Mouse (Mus musculus): ENCODE measurements around the gene A930018P22Rik. TPM values are rescaled to one million over a fixed set of nuclear protein-coding genes. Genes with fewer than 3 reads are reported as not detected.

The A930018P22Rik gene
- total RNA-seq, 2 experiments from 2014 or later = 0.42 to 0.56 TPM

DNA sequence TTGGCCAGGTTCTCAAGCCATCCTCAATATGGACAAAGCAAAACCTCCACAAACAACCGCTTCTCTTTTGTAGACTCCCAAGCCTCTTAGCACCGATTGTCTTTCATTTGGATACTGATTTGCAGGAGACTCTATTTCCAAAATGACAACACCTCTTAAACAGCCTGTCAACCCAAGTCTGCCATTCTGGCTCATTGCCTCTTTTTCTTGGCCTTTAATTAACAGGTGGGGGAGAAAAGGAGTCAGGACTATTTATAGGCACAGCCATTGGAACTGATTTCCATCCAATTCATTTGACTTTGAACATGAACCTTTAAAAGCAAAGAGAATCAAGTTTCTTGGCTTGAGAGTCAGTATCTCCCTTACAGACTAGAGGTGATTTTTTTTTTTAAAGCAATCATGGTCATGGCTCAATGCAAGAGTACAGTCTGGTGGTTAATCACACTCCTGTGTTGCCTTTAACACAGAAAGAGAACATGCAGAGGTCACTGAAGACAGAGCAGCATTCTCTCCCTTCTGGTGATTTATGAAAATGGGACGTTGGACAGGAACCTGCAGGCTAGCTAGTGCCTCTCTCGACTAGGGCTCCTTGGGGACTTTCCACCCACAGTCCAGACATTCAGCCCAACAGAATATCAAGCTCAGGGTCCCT is 25.5 kb downstream of the A930018P22Rik start:
- intact Hi-C loops (cut with DNase I) = no loop called here
- DNase-seq (ENCODE audit: low spot score) = no peak

DNA sequence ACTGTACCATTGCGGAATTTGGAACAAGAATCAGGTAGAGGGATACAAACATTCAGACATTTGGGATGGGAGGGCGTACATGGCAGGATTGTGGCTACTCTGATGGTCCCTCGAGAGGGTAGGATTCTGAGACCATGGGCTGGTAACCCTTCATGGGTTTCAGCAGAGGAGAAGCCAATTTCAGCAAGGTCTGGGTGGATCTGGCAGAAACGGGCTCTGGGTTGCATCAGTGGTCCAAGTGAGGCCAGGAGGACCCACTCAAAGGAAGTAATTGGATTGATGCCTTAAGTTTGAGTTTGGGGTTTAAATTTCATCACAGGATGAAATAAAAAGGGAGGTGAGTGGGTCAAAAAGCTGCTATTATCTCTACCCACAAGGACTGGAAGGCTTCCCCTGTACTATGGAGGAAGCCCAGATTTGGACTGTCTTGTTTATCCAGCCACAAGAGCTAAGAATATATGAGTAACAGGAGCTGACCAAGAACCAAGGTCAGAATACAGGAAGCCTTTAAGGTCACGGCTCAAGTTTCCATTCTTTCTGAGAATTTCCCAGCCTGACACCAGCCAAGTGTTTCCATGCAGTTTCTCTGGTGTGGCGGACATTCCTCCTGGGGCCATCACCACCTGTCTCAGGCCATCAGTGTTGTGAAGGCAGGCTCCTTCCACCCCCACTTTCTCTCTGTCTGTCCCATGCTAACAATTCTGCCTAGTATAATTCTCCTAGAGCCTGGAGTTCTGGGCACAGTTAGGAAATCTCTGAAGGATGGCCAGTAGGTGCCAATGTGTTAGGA is 28.2 kb downstream of the A930018P22Rik start:
- DNase-seq (ENCODE audit: low spot score) = no peak
- intact Hi-C loops (cut with DNase I) = no loop called here

DNA sequence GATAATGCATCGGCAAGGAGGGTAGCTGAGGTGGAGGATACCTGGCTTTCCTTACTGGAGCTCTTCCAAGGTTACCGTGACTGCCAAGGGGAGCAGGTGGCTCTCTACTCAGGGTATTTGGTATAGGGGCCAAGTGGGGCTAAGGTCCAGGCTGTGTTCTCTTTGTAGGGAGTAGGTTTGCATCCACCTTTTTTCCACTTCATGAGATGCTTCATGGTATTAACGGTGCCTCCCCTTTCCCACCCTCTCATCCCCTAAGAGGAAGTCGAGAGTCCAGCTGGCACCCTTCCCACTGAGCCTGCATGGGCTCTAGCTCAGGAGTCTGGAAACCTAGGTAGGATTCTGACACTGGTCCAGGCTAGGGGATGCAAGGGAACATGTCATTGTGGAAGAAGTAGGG is 30.8 kb downstream of the A930018P22Rik start:
- intact Hi-C loops (cut with DNase I) = no loop called here
- no peak for DNase-seq (ENCODE audit: low spot score)

DNA sequence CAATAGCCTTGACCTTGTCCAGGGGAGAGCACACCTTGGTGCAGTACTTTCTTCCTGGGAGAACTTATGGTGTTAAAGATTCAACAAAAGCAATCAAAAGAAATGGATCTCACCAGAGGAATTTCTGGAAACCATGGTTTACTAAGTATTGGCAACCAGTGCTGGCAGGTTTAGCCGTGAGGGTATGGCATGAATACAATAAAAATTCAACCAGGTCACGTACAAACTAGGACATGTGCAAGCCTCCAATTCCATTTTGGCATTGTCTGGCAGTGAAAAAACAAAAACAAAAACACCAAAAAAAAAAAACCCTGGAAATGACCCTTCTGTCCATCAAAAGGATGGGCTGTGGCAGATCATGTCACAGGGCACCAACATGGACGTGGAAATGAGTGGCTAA is 31.3 kb downstream of the A930018P22Rik start:
- no peak for DNase-seq (ENCODE audit: low spot score)
- intact Hi-C loops (cut with DNase I) = no loop called here

DNA sequence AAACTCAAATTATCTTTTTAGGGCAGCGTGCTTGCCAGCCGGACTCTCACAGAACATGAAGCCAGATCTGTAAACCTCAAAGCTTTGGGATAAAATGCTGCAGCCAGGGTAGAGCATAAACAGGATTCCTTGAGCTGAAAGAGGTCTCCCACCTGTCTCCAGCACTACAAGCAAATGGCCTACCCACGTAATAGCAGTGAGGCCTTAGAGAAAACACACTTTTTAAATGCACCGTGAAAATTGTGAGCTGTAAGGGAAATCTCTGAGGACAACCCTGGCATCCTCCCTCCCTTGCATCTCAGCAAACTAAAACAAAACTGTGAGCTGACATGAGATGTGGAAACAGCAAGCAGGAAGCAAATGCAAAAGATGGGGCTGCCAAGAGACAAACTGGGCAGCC is 35.3 kb downstream of the A930018P22Rik start:
- intact Hi-C loops (cut with DNase I) = no loop called here
- DNase-seq (ENCODE audit: low spot score) = no peak

DNA sequence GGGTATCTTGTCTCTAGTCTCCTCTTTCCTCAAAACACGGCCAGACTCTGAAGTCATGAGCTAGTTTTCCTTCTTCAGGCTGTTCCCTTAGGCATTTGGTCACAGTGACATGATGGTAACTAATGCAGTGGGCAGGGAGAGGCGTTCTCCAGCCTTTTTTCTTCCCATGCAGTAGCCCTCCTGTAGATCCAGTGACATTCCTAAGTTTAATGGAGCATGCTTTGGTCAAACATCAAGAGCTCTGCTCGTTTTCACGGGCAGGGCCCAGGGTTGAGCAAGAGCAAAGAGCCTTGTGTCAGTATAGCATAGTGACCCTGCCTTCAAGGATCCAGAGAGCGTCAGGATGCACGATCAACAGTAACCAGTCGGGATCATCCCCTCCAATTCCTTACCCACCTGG is 40.8 kb downstream of the A930018P22Rik start:
- intact Hi-C loops (cut with DNase I) = no loop called here
- DNase-seq (ENCODE audit: low spot score) = no peak

DNA sequence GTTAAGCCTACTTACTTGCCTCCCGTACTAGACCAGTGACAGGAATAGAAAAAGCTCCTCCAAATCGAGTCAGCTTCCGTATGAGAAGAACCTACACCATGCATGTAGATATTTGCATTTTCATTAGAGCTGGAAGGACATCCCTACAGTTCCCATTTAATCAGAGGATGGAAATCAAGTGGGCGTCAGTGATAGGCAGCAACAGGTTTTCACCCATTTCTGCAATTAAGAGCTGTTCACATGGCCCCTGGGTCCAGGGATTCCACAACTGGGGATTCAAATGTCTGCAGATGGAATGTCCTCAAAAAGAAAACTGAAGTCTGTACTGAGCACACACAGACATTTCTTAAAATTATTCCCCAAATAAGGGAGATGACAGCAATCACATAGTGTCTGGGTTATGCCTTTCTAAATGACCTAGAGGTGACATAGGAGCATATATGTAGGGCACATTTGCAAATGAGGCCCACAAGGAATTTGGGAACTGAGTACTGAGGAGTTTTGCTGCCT is 41.5 kb downstream of the A930018P22Rik start:
- no peak for DNase-seq (ENCODE audit: low spot score)
- intact Hi-C loops (cut with DNase I) = no loop called here

DNA sequence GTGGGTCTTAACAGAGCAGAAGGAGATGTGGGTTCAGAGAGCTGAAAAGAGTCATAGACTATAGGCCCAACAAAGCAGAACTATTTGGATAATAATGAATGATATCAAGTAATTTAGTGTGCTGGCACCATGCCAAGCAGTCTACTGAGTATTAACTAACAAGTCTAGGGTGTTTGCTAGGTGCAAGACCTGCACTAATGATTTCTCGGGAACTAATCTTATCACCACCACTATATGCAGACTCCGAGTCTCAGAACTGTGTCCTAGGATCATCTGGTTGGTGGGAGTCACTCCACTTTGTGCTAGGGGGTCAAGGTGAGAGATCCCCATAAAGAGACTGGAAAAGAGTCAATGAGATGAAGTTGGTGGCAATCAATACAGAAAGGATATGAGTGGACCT is 43.1 kb downstream of the A930018P22Rik start:
- no peak for DNase-seq (ENCODE audit: low spot score)
- intact Hi-C loops (cut with DNase I) = no loop called here

DNA sequence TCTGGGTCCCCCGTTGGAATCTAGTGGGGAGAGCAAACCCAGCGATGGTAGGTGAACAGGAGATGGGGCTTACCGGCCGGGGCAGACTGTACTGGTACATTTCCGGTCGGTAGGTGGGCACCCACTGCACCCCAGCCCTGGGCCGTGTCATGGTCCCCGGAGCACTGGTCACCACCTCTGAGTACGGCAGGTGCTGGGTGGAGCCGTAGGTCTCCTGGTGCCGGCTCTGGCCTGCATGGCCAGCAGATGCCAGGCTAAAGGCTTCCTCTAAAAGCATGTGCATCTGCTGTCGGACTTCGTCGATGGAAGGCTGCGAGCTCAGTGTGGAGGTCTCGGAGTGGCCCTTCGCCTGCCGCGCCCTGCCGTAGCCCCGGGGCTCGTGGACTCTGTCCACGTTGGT is 45.2 kb downstream of the A930018P22Rik start:
- intact Hi-C loops (cut with DNase I) = no loop called here
- no peak for DNase-seq (ENCODE audit: low spot score)

DNA sequence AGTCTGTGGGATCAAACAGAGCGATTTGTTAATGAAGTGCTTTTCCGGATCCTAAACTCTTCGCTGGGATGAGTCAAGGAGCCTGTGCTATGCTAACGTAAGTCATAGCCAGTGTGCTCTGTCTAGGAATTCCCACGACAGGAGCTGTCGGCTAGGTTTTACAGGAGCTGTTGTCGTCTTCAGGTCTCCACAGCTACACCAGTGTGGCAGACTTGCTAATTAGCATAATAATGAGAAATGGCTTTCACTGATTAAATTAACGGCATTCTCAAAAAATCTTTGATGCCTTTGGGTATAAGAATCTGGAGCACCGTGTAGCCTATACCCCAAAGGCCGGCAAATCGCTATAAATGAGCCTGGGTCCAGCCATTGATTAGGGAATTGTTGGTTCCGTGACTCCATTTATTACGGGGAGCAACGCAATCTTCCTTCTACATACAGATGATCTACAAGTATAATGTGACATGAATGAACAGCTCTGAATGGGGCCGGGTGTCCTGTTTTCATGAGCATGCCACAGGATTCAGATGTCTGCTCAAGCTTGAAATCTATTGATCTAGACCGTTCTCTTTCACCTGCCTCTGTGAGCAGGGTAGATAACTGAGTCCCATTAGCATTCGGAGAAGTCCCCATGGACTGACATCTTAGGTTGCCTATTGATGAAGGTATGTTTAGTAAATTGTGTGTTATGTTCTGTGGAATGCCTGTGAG is 45.8 kb downstream of the A930018P22Rik start:
- intact Hi-C loops (cut with DNase I) = no loop called here
- DNase-seq (ENCODE audit: low spot score) = no peak

DNA sequence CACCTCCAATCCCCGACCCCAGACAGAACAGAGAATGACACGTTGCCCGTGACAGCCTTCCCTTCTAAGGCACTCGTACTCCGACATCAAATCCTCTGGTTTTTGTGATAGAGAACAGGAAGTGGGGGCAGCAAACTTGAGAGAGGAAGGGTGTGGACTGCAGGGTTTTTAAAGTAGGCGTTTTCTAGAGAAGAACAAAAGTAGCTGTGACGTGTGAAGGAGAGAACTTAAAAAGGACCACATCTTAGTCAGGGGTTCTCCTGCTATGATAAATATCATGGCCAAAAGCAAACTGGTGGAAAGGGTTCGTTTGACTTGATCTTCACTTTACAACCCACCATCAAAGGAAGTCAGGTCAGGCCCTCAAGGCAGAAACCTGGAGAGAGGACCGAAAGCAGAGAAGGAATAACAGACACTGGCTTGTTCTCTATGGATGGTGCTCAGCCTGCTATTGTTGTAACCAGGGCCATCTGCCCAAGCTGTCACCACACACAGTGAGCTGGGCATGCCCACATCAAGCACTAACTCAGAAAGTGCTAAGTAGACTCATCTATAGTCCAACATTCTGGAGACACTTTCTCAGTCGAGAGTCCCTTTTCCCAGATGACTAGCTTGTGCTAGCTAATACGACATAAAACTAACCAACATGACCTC is 50.3 kb downstream of the A930018P22Rik start:
- intact Hi-C loops (cut with DNase I) = no loop called here
- no peak for DNase-seq (ENCODE audit: low spot score)

DNA sequence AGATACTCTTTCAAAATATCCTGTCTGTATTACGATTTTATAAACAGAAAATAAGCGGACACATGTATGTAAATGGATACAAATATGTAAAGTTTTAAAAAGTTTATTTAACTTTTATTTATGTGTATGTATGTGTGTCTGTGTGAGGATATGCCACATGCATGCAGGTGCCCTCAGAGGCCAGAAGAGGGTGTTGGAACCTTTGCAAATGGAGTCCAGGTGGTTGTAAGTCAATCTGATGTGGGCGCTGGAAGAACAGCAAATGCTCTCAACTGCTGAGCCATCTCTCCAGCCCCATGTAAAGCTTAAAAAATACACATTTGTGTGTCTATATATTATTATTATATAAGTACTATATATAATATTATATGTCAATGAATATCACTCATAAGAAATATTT is 50.9 kb downstream of the A930018P22Rik start:
- no peak for DNase-seq (ENCODE audit: low spot score)
- intact Hi-C loops (cut with DNase I) = no loop called here

Other genes with a start within 250 kb of the A930018P22Rik start
- gene Lmo2, start 164.8 kb upstream of the A930018P22Rik start, total RNA-seq (2021) = 10 to 100 TPM; 19.3 to 19.8 TPM
- 10 to 100 TPM; 51.9 to 58.3 TPM for gene Fbxo3, start 95.0 kb upstream of the A930018P22Rik start, total RNA-seq (2021)
- not detected for gene 4931422A03Rik, start 94.4 kb upstream of the A930018P22Rik start, total RNA-seq (2021)
- under 1 TPM in 1 of 2 experiments, not detected in 1; 0.25 TPM for gene Gm10912, start 56.9 kb upstream of the A930018P22Rik start, total RNA-seq (2021)
- not detected for gene Gm10799, start 54.2 kb upstream of the A930018P22Rik start, total RNA-seq (2021)
- gene Cd59b, start 52.9 kb upstream of the A930018P22Rik start, total RNA-seq (2021) = 1 to 10 TPM; 1.4 to 3.4 TPM
- gene Cd59a, start 27.0 kb upstream of the A930018P22Rik start, total RNA-seq (2021) = 10 to 100 TPM; 48.8 to 49.2 TPM

Measured in heart, postnatal 25 days (tissue).